8 mouse cellular contexts compared by ENCODE assay signal in the genomic region with DNA sequence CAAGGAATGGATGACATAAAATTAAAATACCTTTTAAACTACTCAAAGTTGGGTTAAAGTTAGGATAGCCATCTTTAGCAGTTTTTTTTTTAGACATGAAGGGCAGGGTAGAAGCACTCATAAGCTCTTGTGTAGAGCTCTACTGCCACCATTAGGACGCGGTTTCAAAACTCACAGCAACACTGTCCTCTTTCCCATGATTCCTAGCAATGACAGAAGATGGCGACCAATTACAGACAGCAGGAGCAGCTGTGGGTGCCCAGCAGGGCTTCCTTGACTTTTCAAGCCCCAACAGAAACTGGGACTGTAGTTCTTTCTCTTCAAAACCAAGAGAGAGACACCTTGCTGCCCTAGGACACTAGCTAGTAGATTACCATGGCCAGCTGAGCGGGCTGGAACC.
DNase-seq lines count a peak whose midpoint lies in the region; ATAC-seq and TF ChIP-seq lines count a peak whose summit lies in the region.
"Had no signal": no experiment of that assay in that cellular context is flagged by ENCODE, and none has a peak within 500 bp of the region (broad histone marks: within the 10 kb centered on the region; RNA-seq: fewer than 3 reads in every experiment).

No protein-coding gene starts in this region.

- peaks cover 79% of the 10 kb centered on the region for H3K4me1 ChIP-seq in megakaryocyte, embryonic 14.5 days
- H3K4me1 ChIP-seq in intestine, postnatal 0 days (replicated peaks; ENCODE audit: control insufficient read depth, insufficient read depth, low read length): no peaks in the 10 kb centered on the region
- H3K4me1 ChIP-seq in midbrain, embryonic 11.5 days (ENCODE audit: control insufficient read depth, insufficient read depth, low read length): no peaks in the 10 kb centered on the region

- no peak for ATAC-seq in megakaryocyte, adult 5-6 weeks (ENCODE audit: poor library complexity, severe bottlenecking)
- ATAC-seq in intestine, postnatal 0 days: peak; percentile 54; the same call in 1 of the 2 replicates
- ATAC-seq in midbrain, embryonic 11.5 days (ENCODE audit: low FRiP score): no peak
- ATAC-seq in erythroid progenitor cell, adult 5-6 weeks (replicated peaks; ENCODE audit: low FRiP score, poor library complexity, severe bottlenecking): no peak

- H3K27ac ChIP-seq in intestine, postnatal 0 days (ENCODE audit: low read depth, low read length): no peak overlapping the region
- H3K27ac ChIP-seq in midbrain, embryonic 11.5 days (ENCODE audit: low read depth, low read length): no peak overlapping the region
- H3K27ac ChIP-seq: layer of hippocampus, adult 2 months had no signal

- H3K27me3 ChIP-seq in megakaryocyte, embryonic 14.5 days (replicated peaks): no peaks in the 10 kb centered on the region
- H3K27me3 ChIP-seq in intestine, postnatal 0 days (replicated peaks; ENCODE audit: control insufficient read depth, insufficient read depth, low read length): no peaks in the 10 kb centered on the region
- no peaks in the 10 kb centered on the region for H3K27me3 ChIP-seq in midbrain, embryonic 11.5 days (ENCODE audit: control insufficient read depth, insufficient read depth, low read length)

- peaks cover 18% of the 10 kb centered on the region for H3K36me3 ChIP-seq in megakaryocyte, embryonic 14.5 days (replicated peaks; ENCODE audit: low read length)
- H3K36me3 ChIP-seq in intestine, postnatal 0 days (ENCODE audit: control insufficient read depth, insufficient read depth): peaks cover 9% of the 10 kb centered on the region; the same call in 1 of the 2 replicates
- H3K36me3 ChIP-seq in midbrain, embryonic 11.5 days (ENCODE audit: control insufficient read depth, insufficient read depth, low read length): no peaks in the 10 kb centered on the region

- H3K9me3 ChIP-seq in megakaryocyte, embryonic 14.5 days: no peaks in the 10 kb centered on the region
- no peaks in the 10 kb centered on the region for H3K9me3 ChIP-seq in intestine, postnatal 0 days (ENCODE audit: control insufficient read depth)
- H3K9me3 ChIP-seq in midbrain, embryonic 11.5 days (ENCODE audit: control insufficient read depth, low read length): no peaks in the 10 kb centered on the region

- H3K4me2 ChIP-seq in intestine, postnatal 0 days (replicated peaks; ENCODE audit: low read depth): peak overlapping the region; percentile 48
- H3K4me2 ChIP-seq in midbrain, embryonic 11.5 days: peak overlapping the region; percentile 25; the same call in 1 of the 2 replicates

- WGBS in intestine, postnatal 0 days: 66% methylated on average over 4 of the region's 4 CpGs
- 71% methylated on average over 4 of the region's 4 CpGs for WGBS in midbrain, embryonic 11.5 days

- peak; percentile 31 for DNase-seq in embryo, embryonic 11 days
- peak; percentile 60 for DNase-seq in gastrocnemius, postnatal 25 days
- DNase-seq in midbrain, embryonic 11.5 days (ENCODE audit: low spot score, missing footprints): peak; percentile 84

- peak; percentile 68 for TF ChIP-seq CTCF in intestine, postnatal 0 days (IDR thresholded peaks at IDR 0.05; ENCODE audit: low read depth)

- H3K4me3 ChIP-seq in megakaryocyte, embryonic 14.5 days (replicated peaks): peak overlapping the region; percentile 88
- peak overlapping the region; percentile 17; the same call in 1 of the 2 replicates for H3K4me3 ChIP-seq in intestine, postnatal 0 days (ENCODE audit: low read depth, low read length)
- H3K4me3 ChIP-seq in midbrain, embryonic 11.5 days (ENCODE audit: low read depth, low read length): peak overlapping the region; percentile 9; the same call in 1 of the 2 replicates
- H3K4me3 ChIP-seq: layer of hippocampus, adult 2 months had no signal

- no peak overlapping the region for H3K9ac ChIP-seq in intestine, postnatal 0 days (ENCODE audit: low read depth, low read length)
- H3K9ac ChIP-seq in midbrain, embryonic 11.5 days (ENCODE audit: low read length): peak overlapping the region; percentile 27; the same call in 1 of the 2 replicates

Comparison
In these comparisons a context has a peak if more than half of its experiments do, and no peak if none do; other contexts are left out.
1. H3K4me3 ChIP-seq: peak in every context shown above with its lines; median percentile 88 in megakaryocyte, embryonic 14.5 days; 17 in intestine, postnatal 0 days; 9 in midbrain, embryonic 11.5 days.
2. DNase-seq: peak in every context shown above with its lines; median percentile 84 in midbrain, embryonic 11.5 days; 60 in gastrocnemius, postnatal 25 days; 31 in embryo, embryonic 11 days.